Mouse (Mus musculus) bone marrow, adult 2 months (tissue): ENCODE measurements around the gene Tmem156.

Experiments
- CTCF ChIP-seq: fragments of 200-500 bp; IDR thresholded peaks from 2 replicates; pipeline ENCODE4 v1.5.1; 2011; ENCODE audit warnings: low read length, control low read depth; ENCODE audit not compliant: control insufficient read depth, insufficient read depth
- POLR2A ChIP-seq: fragments of 200-500 bp; IDR thresholded peaks from 2 replicates; pipeline ENCODE4 v1.6.1; 2011; ENCODE audit warnings: low read depth, mild to moderate bottlenecking, control low read depth, low read length, borderline replicate concordance; ENCODE audit not compliant: control insufficient read depth

DNA sequence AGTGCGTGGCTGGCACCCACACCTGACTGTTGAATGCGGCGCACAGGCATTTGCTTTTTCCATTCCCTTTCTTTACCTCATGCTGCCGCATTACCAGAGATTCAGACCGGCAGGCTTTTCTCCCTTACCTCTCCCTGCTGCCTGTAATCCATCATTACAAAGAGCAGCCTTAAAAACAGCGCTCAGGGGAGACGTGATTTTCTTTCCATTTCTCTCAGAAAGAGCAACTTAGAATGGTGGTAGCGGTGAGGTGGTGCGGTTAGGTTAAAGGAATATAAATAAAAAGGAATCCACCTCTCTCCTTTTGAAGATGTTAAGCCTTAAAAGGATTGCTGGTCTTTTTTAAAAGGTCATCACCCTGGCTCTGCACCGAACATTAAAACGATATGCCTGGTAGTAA lies 22.1 kb downstream of the Tmem156 start:
- TF ChIP-seq CTCF (no peak), POLR2A (no peak)
